Mouse (Mus musculus) liver, adult 2 months (tissue): ENCODE data around the gene Zbtb48. TPM values are rescaled to one million over a fixed set of nuclear protein-coding genes. Genes with fewer than 3 reads are reported as not detected.

Experiments used
- DNase-seq: peaks from one replicate; pipeline ENCODE4 v3.0.0-alpha.2; 2011; ENCODE audit warnings: low read depth, low spot score; ENCODE audit errors: extremely low read depth
- H3K27ac ChIP-seq: fragments of 200-500 bp; replicated peaks from 2 replicates; pipeline ENCODE4 v1.5.1; 2012; ENCODE audit warnings: low read depth, mild to moderate bottlenecking, control low read depth, inconsistent platforms, low read length; ENCODE audit not compliant: insufficient read depth
- H3K27me3 ChIP-seq: fragments of 200-500 bp; 2 replicates; pipeline ENCODE4 v1.6.1; 2012; ENCODE audit warnings: mild to moderate bottlenecking, moderate library complexity, low read length, inconsistent platforms; ENCODE audit not compliant: control insufficient read depth, insufficient read depth
- H3K36me3 ChIP-seq: fragments of 200-500 bp; 2 replicates; pipeline ENCODE4 v1.6.1; 2012; ENCODE audit warnings: low read length, inconsistent platforms; ENCODE audit not compliant: control insufficient read depth, insufficient read depth
- H3K4me1 ChIP-seq: fragments of 200-500 bp; 2 replicates; pipeline ENCODE4 v1.6.1; 2011; ENCODE audit warnings: low read length; ENCODE audit not compliant: control insufficient read depth, insufficient read depth
- H3K4me3 ChIP-seq: fragments of 200-500 bp; 2 replicates; pipeline ENCODE4 v1.5.1; 2011; ENCODE audit warnings: low read depth, mild to moderate bottlenecking, control low read depth, low read length, moderate library complexity; ENCODE audit not compliant: insufficient read depth
- H3K79me2 ChIP-seq: fragments of 200-500 bp; 2 replicates; pipeline ENCODE4 v1.6.1; 2012; ENCODE audit warnings: inconsistent platforms, mild to moderate bottlenecking, low read length, moderate library complexity; ENCODE audit not compliant: control insufficient read depth, insufficient read depth
- H3K9ac ChIP-seq: fragments of 200-500 bp; 2 replicates; pipeline ENCODE4 v1.6.1; 2012; ENCODE audit warnings: low read depth, mild to moderate bottlenecking, control low read depth, inconsistent platforms, low read length
- CTCF ChIP-seq: fragments of 200-500 bp; IDR thresholded peaks from 2 replicates; pipeline ENCODE4 v1.5.1; 2011; ENCODE audit warnings: low read depth, low read length, control low read depth
- POLR2A ChIP-seq: fragments of 200-500 bp; IDR thresholded peaks from 2 replicates; pipeline ENCODE4 v1.6.1; 2011; ENCODE audit warnings: low read length, control low read depth; ENCODE audit not compliant: insufficient read depth; ENCODE audit errors: extremely low read depth
- WGBS: fragments of 180-500 bp; shearing (Covaris S2); methylation state at CpG from one replicate; pipeline ENCODE4 v1.1.7; 2018; 5-methylcytosine and 5-hydroxymethylcytosine counted together
- polyA plus RNA-seq: library from polyadenylated mRNA; depleted of rRNA; stranded (reverse); fragments of >200 nt; gene quantifications from 2 replicates; pipeline ENCODE4 v1.2.3, GENCODE M21; 2012
- total RNA-seq: library from RNA; depleted of rRNA; stranded (reverse); fragments of >200 nt; gene quantifications from 2 replicates; pipeline ENCODE4 v1.2.3, GENCODE M21; 2014

The Zbtb48 gene
- total and polyA plus RNA-seq, 2 experiments: 11.8 to 16.0 TPM

DNA sequence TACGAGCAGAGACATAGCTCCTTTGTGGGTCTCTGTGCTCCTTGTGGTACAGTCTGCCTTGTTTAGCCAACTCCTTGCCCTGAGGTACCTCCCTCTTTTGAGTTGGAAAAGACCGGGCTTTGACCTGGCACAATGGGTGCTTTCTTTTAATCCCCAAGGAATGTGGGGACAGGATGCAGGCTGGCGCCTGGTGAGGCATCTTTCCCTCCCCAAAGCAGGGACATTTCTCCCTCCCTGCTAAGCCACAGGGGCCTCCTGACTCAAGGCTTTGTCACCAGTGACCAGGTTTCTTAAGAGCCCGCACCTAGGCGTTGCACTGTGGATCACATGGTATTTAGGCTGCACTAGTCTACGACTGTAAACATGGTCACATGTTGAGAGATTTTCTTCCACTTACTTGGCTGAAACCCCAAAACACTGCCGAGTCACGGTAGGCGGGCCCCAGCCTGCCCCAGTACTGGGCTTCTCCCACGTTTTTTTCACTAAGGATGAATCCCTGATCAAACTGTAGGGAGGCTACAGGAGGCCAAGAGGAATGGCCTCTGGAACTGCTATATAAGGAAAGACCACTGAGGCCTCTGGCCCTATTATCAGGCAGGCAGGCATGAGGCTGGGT, 17.3 kb downstream of the Zbtb48 start:
- 2% methylated on average over 10 of the region's 10 CpGs for WGBS

DNA sequence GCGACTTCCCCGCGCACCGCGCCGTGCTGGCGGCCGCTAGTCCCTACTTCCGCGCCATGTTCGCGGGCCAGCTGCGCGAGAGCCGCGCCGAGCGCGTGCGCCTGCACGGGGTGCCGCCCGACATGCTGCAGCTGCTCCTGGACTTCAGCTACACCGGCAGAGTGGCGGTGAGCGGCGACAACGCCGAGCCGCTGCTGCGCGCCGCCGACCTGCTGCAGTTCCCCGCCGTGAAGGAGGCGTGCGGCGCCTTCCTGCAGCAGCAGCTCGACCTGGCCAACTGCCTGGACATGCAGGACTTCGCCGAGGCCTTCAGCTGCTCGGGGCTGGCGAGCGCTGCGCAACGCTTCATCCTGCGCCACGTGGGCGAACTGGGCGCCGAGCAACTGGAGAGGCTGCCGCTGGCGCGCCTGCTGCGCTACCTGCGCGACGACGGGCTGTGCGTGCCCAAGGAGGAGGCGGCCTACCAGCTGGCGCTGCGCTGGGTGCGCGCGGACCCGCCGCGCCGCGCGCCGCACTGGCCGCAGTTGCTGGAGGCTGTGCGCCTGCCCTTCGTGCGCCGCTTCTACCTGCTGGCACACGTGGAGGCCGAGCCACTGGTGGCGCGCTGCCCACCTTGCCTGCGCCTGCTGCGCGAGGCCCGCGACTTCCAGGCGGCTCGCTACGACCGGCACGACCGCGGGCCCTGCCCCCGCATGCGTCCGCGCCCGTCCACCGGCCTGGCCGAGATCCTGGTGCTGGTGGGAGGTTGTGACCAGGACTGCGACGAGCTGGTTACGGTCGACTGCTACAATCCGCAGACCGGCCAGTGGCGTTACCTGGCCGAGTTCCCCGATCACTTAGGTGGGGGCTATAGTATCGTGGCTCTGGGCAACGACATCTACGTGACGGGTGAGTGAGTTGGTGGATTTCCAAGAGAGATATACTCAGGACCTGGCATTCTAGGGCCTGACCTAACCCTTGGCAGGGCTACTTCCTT, 18.1 kb downstream of the Zbtb48 start:
- H3K79me2 ChIP-seq: peaks cover 16% of the 10 kb centered on the region
- peaks cover 4% of the 10 kb centered on the region; the same call in 1 of the 2 replicates for H3K36me3 ChIP-seq
- no peaks in the 10 kb centered on the region for H3K27me3 ChIP-seq
- peak overlapping the region; percentile 61 for H3K4me3 ChIP-seq
- H3K27ac ChIP-seq: peak overlapping the region; percentile 73
- H3K9ac ChIP-seq: peak overlapping the region; percentile 93
- WGBS: under 1% methylated on average over 113 of the region's 115 CpGs
- peaks cover 24% of the 10 kb centered on the region for H3K4me1 ChIP-seq
- TF ChIP-seq POLR2A: no peak
- TF ChIP-seq CTCF: no peak
- DNase-seq: peak; percentile 69

More for the DNA sequence above, 17.3 kb downstream of the Zbtb48 start:
- Histone ChIP-seq H3K36me3 (peaks cover 6% of the 10 kb centered on the region; the same call in 1 of the 2 replicates), H3K4me1 (peaks cover 24% of the 10 kb centered on the region), H3K9ac (peak overlapping the region; percentile 93), H3K27ac (peak overlapping the region; percentile 88), H3K4me3 (peak overlapping the region; percentile 61), H3K79me2 (peaks cover 16% of the 10 kb centered on the region), H3K27me3 (no peaks in the 10 kb centered on the region)
- DNase-seq: peak; percentile 96
- TF ChIP-seq POLR2A (peak; percentile 40; the same call in 1 of the 2 replicates), CTCF (no peak)

DNA sequence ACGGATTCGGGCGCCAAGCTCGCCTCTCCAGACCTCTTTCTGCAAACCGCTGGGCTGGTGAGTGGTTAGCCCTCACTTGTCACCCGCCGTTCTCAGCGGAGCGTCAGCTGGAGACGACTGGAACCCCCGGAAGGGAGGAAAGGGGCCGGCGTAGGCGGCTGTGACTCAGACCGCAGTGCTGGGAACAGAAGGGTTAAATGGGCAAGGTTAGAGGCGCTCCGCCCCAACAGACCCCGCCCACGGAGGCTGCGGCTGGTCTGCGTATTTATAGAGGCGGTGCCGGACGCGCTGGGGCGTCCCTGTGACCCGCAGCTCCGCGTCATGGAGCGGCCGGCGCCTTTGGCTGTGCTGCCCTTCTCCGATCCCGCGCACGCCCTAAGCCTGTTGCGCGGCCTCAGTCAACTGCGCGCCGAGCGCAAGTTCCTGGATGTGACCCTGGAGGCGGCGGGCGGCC, 18.8 kb downstream of the Zbtb48 start, which contains the start of gene Klhl21:
TSS of gene Klhl21 (plus strand) at position 182 of the 454 bp plus-strand sequence.
- Histone ChIP-seq H3K27ac (peak within 1 kb of the TSS; percentile 73), H3K4me3 (peak within 1 kb of the TSS; percentile 61), H3K79me2 (peaks cover 16% of the 10 kb centered on the region), H3K4me1 (peaks cover 18% of the 10 kb centered on the region), H3K9ac (peak within 1 kb of the TSS; percentile 93), H3K36me3 (no peaks in the 10 kb centered on the region), H3K27me3 (no peaks in the 10 kb centered on the region)
- peak; percentile 76 for DNase-seq
- TF ChIP-seq POLR2A: peak; percentile 97
- no peak for TF ChIP-seq CTCF
- under 1% methylated on average over 45 of the region's 45 CpGs for WGBS

DNA sequence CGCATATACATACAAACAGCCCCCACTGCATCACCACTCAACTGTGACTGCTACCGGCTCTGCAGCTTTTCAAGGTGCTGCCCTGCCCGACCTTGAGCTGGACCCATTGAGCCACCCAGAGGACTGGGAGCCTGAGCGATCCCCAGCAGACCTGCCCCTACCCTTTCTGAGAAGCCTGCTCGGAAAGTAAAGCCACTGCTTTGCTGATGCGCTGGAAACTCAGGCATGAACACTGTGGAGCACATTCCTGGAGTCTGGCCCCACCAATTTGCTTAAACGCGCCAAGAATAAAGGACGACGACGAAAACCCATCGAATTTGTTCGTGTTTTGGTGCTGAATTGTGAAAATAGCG, 19.3 kb downstream of the Zbtb48 start:
- Histone ChIP-seq H3K27ac (peak overlapping the region; percentile 71), H3K4me1 (peaks cover 18% of the 10 kb centered on the region)
- DNase-seq: no peak

DNA sequence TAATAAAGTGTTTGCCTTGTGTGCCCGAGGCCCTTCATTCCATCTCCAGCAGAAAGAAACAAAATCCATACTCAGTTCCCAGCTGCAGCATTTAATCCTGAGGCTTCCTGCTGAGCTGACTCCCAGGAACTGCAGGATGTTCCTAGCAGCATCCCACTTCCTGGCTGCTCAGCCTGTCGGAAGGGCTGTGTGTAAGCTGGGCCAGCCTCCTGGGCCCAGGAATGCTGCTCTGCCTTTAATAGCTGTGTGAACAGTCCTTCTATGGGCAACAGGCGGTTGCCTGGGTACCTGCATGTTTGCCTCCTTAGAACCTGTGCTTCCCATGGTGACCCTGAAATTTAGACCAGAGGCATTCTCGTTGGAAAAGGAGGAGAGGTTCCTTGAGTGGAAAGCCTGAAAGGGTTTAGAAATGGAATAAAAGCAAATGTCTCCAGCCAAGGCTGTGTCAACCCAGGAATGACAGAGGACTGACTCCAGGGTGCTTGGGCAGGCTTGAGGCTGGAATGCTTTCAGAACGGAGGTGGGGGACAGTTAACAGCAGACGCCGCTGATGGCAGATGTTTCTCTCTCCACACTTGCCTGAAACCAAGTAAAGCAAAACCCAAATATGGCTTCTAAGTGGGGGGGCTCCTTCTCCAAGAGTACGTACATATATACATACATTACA, 19.9 kb downstream of the Zbtb48 start:
- no peak for DNase-seq
- no peak overlapping the region for H3K4me3 ChIP-seq
- H3K4me1 ChIP-seq: peaks cover 14% of the 10 kb centered on the region
- peaks cover 16% of the 10 kb centered on the region for H3K79me2 ChIP-seq
- TF ChIP-seq POLR2A: no peak
- no peak for TF ChIP-seq CTCF
- 52% methylated on average over 8 of the region's 8 CpGs for WGBS
- no peak overlapping the region for H3K27ac ChIP-seq
- H3K27me3 ChIP-seq: no peaks in the 10 kb centered on the region
- H3K36me3 ChIP-seq: no peaks in the 10 kb centered on the region
- H3K9ac ChIP-seq: peak overlapping the region; percentile 70; the same call in 1 of the 2 replicates

More for the DNA sequence above, 19.3 kb downstream of the Zbtb48 start:
- H3K9ac ChIP-seq: peak overlapping the region; percentile 70
- no peak for TF ChIP-seq POLR2A
- no peak for TF ChIP-seq CTCF
- H3K4me3 ChIP-seq: peak overlapping the region; percentile 61
- 1% methylated on average over 14 of the region's 14 CpGs for WGBS
- H3K36me3 ChIP-seq: no peaks in the 10 kb centered on the region
- peaks cover 16% of the 10 kb centered on the region for H3K79me2 ChIP-seq
- H3K27me3 ChIP-seq: no peaks in the 10 kb centered on the region
